ENCODE assay signal across 19 mouse cellular contexts in the genomic region with DNA sequence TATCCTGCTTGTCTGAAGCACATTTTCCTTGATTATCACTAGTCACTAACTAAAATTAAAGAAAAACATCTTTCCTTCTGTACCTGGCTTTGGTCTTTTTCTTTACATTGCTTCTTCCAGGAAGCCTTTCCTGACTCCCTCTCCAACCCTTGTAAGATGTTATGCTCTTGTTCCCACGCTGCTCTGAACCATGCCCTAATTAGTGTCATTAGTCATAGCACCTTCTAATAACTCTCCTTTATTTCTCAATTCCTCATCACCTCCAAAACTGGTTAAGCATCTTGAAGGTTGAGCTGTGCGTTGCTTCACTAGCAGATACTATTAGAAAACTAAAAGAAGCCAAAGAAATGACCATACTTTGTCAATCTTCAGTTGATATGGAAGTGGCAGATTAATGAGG. TPM values are rescaled to one million over a fixed set of nuclear protein-coding genes. Genes with fewer than 3 reads are reported as not detected.
"Had no signal": no experiment of that assay in that cellular context is flagged by ENCODE, and none has a peak within 500 bp of the region (broad histone marks: within the 10 kb centered on the region; RNA-seq: fewer than 3 reads in every experiment).

No protein-coding gene starts in this region.

- H3K4me2 ChIP-seq: neural tube, embryonic 12.5 days; neural tube, embryonic 13.5 days; neural tube, embryonic 15.5 days; stomach, embryonic 15.5 days had no signal

- H3K4me3 ChIP-seq: neural tube, embryonic 12.5 days; neural tube, embryonic 13.5 days; neural tube, embryonic 15.5 days; stomach, embryonic 15.5 days had no signal

- H3K27me3 ChIP-seq: neural tube, embryonic 12.5 days; neural tube, embryonic 13.5 days; neural tube, embryonic 15.5 days; stomach, embryonic 15.5 days had no signal

- H3K4me1 ChIP-seq: neural tube, embryonic 12.5 days; neural tube, embryonic 13.5 days; neural tube, embryonic 15.5 days; stomach, embryonic 15.5 days had no signal

- H3K9me3 ChIP-seq: neural tube, embryonic 12.5 days; neural tube, embryonic 13.5 days; neural tube, embryonic 15.5 days; stomach, embryonic 15.5 days had no signal

- H3K27ac ChIP-seq: neural tube, embryonic 12.5 days; neural tube, embryonic 13.5 days; neural tube, embryonic 15.5 days; stomach, embryonic 15.5 days had no signal

- H3K9ac ChIP-seq: neural tube, embryonic 12.5 days; neural tube, embryonic 13.5 days; neural tube, embryonic 15.5 days; stomach, embryonic 15.5 days had no signal

- DNase-seq: retina, postnatal 1 day; right cerebral cortex, adult 18-20 months; right cerebral cortex, postnatal 14 days; right cerebral cortex, postnatal 25 days; right cerebral cortex, postnatal 4 days; spleen, adult 18-20 months; thymus, adult 2 months; thymus, postnatal 14 days; thymus, postnatal 25 days; thymus, postnatal 36 days; thymus, postnatal 4 days had no signal

- H3K36me3 ChIP-seq: neural tube, embryonic 12.5 days; neural tube, embryonic 13.5 days; neural tube, embryonic 15.5 days; stomach, embryonic 15.5 days had no signal

RNA-seq across cellular contexts. Expression of a gene that starts 36.4 kb away (rescaled TPM):
- total RNA-seq: neutrophil, adult 5-6 weeks had no signal
- polyA plus RNA-seq: neural tube, embryonic 12.5 days; neural tube, embryonic 13.5 days; neural tube, embryonic 14.5 days; small intestine, adult 2 months; stomach, embryonic 14.5 days had no signal
